Mouse (Mus musculus) adrenal gland, postnatal 4 days (tissue): ENCODE results near the gene Gprc5c. TPM values are rescaled to one million over a fixed set of nuclear protein-coding genes. Genes with fewer than 3 reads are reported as not detected.

ENCODE experiments used
- DNase-seq, 2 experiments: peaks; one replicate each; pipeline ENCODE4 v3.0.0; 2021 to 2022; ENCODE audit warnings: low spot score in 2 of 2, mixed read lengths in 2 of 2
- long read RNA-seq, 2 experiments: library from polyadenylated mRNA; stranded (forward); transcript quantifications; one replicate each; pipeline ENCODE4 v2.0.0; 2021
- total RNA-seq, 2 experiments: library from RNA; stranded (reverse); gene quantifications; 2 replicates each; pipeline ENCODE4 v1.2.3; 2021

Gprc5c gene
- total RNA-seq = 10 to 100 TPM; 17.6 to 41.1 TPM
- long read RNA-seq, experiment 1, partial matches to known transcripts = 5 of 11 reads
- long read RNA-seq, experiment 1, other reads (novel, unspliced or antisense) = 1 of 11 reads
- long read RNA-seq, experiment 2, transcript Gprc5c-202 (5 exons, 3,667 nt) = major isoform, 6 of 26 reads
- long read RNA-seq, experiment 2, partial matches to known transcripts = 10 of 26 reads
- long read RNA-seq, experiment 2, other reads (novel, unspliced or antisense) = 9 of 26 reads

DNA sequence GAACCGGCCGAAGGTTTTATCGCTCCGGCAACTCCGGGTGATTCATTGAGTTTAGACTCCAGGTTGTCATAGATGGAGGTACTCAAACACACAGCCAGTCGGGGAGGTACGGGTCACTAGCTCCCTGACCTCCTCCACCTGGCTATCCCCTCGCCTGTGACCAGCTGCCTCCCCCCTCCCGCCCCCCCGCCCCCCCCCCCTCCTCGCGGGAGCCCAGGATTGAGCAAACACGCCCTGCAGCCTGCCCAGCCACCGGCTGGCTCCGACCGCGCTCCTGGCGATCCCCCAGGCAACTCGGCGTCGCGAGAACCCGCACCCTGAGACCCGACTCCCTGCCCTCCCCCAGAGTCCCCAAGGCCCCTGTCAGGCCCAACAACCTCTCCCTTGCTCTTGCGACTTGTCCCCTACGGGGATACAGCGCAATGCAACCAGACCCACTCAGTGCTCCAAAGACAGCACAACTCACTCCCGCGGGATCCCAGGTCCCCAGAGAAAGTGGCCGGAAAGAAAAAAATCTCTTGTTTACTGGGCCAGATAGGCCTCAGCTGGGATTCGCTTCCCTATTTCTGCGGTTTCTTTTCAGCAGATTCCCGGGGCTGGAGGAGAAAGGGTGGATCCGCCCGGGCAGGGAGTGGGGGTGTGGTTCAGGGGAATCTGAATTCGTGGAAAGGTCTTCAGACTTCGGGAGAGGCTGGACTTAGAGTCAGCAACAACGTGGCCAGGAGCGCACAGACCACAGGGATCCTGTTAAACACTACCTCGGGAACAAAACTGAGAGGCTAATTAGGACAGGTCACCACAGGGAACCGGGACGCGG lies at the start of gene Gprc5c:
TSS of gene Gprc5c (plus strand) at position 701 of the 817 bp plus-strand sequence.
- DNase-seq = no peak

DNA sequence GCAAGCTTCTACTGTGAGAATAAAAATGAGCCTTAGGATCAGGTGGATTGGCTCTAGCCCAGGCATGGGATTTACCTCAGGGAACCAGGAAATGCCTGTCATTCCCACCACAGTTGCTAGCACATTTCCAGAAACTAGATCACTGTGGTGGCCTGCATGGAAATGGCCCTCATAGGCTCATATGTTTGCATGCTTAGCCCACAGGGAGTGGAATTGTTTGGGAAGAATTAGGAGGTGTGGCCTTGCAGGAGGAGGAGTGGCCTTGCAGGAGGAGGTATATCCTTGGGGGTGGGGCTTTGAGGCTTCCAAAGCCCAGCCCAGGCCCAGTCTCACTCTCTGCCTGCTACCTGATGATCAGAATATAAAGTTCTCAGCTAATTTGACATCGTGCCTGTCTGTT lies 49.0 kb upstream of the Gprc5c start:
- DNase-seq = no peak

DNA sequence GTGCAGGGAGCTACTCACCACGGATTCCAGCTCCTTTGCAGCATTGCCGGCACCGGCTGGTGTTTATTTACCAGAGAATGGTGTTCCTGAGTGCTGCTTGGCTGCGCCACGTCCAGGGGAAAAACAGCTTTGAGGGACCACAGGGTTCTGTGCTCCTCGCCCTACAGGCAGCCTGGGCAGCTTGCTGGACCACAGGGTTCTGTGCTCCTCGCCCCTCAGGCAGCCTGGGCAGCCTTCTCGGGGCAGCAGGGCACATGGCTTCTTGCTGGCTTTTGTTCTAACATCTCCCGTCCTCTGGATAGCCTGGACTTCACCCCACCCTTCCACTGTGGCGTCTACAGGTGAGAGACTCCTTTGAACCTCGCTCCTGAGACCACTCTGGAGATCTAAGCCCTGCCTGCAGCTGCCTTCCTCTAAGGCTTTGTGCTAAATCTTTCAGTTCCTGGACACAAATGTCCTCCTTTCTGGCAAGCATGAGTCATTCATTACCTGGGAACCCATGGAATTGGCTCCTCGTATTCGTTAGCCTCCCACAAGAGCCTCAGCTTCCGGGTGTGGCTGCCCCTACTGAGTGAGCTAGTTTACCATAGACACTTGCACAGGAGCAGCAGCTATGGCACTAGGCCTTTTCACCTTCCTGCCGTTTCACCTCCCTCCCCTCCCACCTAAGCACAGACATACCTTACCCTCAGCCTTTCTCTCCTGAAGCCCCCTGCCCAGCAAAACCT lies 48.2 kb upstream of the Gprc5c start:
- DNase-seq = no peak

DNA sequence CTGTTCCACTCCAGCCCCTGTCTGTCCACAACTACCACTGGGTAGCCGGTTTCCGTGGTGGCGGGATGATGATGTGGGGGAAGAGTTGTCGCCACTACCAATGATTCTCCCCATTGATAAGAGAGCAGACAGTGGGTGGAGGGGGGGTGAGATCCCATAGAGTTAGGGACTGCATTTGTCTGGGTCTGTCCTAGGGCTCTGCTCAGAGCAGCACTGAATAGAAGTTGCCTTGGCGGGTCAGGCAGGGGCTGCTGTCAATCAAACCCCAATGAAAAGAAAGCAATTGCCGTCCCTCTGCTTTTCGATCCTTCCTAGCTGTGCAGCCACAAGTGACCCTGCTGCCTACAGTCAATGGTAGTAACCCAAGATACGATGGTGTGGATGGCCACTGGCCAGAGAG lies 47.0 kb upstream of the Gprc5c start:
- no peak for DNase-seq

DNA sequence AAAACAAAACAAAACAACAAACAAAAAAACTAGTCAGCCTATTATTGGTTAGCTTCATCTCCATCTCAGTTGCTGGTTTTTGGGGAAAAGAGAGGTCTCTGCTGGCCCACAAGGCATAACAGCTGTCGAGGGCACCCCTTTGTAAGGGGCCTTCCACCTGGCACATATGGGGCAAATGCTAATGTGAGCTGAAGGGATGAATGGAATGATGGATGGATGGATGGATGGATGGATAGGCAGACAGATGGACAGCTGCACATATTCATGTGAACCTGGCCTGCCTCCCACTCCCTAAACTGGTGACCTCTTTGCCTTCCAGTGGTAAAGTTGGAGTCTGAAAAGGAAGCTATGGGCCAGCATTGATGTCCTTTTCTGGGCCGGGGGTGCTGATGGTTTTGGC lies 43.9 kb upstream of the Gprc5c start:
- no peak for DNase-seq

DNA sequence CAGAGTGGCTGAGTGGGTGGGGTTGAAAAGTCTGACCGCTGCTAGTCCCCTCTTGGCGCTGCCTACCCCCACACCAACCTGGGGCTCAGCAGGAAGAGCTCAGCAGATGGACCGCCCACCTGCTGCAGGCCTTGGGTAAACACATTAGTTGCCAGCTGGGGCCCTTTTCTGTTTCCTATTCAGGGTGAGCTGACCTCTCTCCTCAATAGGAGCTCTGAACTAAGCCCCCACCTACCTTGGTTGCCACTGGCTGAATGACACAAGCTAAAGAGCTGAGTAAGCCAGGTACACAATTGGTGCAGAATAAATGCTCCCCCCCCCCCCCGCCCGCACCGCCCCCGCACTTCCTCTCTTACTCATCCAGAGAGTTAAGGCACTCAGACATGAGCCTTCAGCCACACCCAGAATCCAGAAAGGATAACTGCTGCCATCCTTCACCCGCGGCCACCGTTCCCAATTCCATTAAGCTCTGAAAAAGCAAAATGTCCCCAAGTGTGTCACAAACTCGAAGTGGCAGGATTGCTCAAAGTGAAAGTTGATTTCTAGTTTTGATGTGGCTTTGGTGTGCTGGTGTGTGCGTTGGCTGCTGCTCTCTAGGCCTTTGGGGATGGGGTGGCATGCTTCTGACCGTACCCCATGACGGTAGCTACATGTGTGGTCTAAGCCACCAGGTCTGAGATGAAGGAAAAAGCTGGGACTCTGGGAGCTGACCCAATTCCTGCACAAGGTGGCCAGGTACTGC lies 43.1 kb upstream of the Gprc5c start:
- no peak for DNase-seq

DNA sequence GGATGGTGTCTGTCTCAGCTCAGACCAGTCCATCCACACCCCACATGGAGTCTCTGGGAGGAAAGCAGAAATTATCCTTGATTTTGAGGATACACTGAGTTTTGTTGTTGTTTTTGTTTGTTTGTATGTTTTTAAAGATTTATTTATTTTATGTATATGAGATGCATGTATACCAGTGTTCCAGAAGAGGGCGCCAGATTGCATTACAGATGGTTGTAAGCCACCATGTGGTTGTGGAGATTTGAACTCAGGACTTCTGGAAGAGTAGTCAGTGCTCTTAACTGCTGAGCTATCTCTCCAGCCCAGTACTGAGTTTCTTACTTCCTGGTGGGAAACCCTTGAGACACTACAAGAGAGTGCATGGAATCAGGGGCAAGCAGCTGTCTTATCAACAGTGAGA lies 41.6 kb upstream of the Gprc5c start:
- no peak for DNase-seq

DNA sequence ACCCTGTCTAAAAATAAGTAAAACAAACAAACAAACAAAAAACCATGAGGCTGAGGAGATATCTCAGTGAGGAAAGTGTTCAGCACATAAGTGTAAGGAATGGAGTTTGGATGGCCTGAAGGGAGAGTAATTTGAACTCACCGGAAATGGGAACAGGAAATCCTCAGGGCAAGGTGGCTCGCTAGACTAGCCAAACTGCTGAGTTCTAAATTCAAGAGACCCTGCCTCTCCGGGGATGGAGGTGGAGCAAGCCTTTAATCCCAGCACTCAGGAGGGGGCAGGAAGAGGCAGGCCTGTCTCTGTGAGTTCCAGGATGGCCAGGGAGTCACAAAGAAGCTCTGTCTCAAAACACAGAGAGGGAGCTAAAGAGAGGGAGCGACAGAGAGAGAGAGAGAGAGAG lies 40.6 kb upstream of the Gprc5c start:
- DNase-seq = no peak

DNA sequence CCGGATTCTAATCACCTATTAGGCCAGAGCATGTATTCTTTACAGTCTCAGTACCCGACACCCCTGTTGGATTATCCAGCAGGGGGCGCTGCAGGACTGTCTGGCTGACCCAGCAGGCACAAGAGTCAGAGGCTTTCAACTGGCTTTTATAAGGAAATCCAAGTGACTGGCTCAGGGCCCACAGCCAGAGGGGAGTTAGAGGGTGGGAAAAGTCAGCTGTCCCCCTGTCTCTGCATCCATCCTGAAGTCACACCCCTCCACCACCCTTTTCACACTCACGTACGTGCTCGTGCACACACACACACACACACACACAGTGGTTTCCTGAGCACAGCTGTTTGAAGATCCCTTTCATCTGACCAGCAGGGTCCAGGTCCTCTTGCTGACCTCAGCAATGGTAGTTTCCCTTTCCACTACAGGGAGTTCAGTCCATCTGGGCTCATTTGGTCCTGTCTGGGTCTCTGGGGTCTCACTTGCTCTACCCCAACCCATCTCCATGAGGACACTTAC lies 38.2 kb upstream of the Gprc5c start:
- peak; percentile 89 to 94 for DNase-seq

DNA sequence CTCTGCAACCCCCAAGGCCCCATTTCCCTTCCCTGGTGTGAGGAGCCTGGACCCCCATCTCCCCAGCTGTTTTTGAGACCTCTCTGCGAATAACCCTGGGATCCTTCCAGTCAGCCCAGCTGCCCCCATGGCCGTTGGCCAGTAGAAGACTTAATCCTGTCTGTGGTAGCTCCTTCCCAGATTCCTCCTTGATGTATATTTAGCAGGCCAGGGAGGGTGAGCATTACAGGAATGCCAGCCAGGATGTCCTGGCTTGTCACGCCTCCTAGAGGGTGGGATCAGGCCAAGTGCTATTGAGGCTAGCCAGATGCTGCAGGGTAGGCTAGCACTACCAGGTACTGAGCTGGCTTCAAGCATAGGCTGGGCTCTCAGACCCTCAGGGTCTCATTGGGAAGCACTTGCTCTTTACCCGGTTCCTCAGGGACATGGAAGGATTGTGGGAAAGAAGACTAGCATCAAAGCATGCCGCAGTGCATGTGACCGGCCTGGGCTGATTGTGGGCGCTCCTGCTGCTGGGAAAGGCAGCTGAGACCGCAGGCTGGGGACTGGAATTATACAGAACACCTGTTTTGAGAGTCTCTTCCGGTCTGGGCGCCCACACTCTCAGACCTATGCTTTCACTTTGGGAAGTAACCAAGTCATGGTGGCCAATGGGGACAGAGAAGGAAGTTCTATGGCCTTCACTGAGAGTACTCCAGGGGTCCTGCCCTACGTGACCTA lies 35.9 kb upstream of the Gprc5c start:
- DNase-seq = no peak

DNA sequence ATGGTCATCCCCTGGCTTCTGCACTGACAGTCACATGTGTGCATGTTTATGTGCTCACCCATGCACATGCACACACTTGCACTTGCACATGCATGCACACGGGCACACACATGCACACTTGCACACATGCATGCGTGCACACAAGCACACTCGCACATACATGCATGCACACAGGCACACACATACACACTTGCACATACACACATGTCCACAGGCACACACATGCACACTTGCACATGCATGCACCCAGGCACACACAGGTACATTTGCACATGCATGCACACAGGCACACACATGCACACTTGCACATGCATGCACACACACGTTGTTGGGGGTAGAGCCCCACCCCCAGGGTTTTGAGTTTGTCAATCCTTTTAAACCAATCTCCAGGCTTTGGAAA lies 34.0 kb upstream of the Gprc5c start:
- DNase-seq = no peak

DNA sequence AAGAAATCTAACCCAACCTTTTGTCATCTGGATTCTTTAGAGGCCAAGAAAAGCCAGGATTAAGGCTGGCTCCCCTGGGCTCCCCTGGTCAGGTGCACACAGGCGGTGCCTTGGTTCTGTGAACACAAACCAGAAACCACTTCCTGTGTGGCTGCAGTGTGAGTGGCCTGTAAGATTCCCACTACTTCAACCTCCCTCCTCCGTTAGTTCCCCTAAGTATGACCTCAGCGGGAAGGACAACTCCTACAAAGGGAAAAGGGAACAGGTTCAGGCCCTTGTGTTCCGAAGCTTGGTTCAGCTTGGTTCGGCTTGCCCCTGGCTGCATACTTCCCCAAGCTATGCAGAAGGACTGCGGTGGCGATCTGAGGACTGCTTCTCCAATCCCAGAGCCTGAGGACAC lies 32.8 kb upstream of the Gprc5c start:
- DNase-seq = no peak

DNA sequence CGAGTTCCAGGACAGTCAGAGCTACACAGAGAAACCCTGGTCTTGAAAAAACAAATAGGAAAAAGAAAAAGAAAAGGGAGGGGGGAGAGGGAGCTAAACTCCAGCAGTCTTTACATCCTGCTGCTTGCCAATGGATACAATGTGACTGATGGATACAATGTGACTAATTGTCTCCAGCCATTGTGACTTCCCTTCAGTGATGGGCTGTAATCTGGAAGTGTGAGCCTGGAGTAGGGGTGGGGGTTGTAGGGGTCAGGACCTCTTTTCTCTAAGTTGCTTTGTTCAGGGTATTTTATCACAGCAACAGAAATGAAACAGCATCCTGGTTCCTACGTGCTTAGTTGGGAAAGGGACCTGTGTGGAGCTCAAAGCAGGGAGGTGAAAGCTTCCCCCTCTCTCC lies 31.8 kb upstream of the Gprc5c start:
- DNase-seq = no peak

DNA sequence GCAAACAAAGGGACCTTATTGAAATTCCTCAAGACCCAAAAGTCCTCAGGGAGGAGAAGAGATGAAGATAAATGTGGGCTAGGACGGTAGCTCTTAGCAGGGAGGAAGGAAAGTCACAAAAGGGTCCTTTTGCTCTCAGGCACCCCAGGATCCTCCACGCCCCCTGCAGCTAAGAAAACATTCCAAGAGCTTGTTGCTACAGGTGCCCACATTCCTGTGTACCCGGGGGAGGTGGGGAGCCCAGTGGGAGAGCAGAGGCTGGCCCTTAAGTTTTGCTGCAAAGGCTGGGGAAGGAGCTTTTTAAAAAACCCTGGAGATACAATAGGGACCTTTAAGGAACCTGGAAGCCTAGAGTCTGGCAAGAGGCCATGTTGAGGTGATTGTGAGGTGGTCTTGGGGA lies 30.5 kb upstream of the Gprc5c start:
- DNase-seq = no peak

DNA sequence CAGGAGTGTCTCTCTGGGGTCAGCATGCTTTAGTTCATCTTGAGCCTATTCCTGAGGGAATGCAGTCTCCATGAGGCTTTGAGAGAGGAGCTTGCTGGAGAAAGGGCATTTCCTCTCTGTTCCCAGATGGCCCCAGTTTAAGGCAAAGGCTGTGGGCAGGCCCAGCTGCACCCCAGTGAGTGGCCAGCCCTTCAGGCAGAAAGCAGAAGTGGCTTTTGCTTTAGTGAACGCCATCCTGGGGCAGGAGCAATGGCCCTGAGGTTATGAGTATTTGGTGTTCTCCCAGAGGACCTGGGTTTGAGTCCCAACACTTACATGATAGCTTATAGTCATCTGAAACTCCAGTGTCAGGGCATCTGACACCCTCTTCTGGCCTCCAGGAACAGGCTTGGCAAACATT lies 29.6 kb upstream of the Gprc5c start:
- no peak for DNase-seq

DNA sequence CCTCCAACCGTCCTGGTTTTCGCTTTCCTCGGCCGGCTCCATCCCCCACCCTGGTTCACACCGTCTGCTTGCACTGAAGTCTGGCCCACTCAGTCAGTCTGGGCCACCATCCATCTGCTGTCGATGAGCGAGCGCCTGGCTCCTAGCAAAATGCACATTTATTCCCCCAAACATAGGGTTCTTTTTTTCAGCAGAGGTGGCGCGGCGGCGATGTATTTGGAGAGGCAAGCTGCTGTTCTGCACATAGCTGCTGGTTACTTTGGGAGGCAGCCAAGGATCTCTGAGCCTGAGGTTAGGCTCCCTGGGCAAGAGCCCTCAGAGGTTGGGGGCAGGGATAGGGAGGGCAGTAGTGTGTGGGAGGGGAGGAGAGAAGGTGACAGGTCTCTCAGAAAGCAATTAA lies 28.2 kb upstream of the Gprc5c start:
- DNase-seq = no peak

DNA sequence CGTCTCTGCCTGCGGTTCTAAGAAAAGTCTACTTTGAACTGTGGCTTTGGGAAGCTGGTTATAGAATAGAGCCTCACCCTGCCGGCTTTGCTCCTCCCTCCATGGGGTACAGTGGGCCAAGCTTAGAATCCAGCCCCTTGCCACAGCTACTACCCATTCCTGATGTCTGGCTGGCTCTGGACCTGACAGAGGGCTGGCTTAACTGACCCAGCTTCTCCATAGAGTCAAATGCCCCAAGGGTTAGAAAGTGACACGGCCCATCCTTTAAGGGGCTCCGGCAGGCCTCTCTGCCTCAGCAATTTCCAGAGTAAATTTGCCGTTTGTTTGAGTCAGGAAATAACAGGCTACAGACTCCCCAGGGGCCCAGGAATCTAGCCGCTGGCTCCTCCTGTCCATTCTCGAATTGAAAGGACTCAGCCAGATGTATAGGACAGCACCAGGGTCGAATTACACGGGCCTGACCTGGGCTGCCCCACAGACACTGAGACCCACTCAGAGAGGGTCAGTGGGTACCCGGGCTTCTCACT lies 27.7 kb upstream of the Gprc5c start:
- no peak for DNase-seq

DNA sequence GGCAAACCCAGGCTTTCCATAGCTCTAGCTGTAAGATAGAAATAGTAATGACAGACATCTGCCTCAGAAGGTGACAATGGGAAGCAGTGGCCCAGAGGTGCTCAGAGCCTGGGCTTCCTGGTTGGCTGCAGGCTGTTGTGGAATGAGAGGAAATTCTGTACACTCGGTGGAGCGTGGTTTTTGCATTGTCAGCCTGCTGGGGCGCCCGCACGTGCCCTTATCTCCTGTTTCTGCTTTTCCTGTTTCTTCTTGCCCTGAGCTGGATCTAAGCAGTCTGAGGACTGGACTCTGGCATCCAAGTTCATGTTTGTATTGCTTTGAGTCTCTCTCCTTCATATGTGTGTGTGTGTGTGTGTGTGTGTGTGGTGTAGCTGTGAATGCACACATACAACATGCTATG lies 24.3 kb upstream of the Gprc5c start:
- DNase-seq = no peak

DNA sequence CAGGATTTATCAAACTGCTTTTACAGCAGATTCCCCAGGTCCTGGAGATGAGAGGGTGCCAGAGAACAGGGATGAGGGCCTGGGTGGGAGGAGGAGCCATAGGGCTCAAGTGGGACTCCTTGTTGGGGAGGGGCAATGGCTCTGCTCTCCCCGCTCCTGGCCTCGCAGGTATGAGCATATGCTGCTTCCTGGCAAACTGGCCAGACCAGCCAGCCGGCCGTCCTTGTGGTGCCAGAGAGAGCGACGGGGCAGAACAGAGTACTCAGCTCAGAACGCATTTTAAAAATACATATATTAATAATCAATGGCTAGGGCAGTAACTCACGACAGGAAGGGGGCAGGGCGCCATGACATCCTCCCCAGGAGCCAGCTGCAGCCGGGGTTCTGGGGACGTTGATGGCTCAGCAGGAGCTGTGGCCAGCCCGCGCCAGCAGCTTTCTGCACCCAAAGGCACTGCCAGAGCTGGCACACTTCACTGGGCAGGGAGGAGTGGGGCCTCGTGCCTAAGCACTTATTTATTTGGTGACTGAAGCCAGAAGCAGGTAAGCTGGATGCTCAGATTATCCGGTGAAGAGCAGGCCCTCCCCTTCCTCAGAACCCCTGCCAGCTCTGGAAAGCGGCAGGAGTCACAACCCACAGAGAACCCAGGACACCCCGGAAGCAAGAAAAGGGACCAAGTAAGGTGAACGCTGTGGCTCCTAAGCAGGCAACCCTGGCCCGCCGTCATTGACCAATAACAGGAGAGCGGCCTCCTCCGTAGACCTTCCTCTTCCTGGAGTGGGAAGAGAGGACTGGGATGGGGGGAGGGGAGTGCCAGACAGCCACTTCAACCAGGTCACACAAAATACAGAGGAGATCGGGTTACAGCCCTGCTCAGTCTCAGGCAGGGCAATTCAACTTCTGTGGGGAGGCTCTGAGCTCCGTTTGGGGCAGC lies 21.2 kb upstream of the Gprc5c start:
- peak in 1 of 2 experiments; percentile 39 for DNase-seq
